Mouse (Mus musculus) stomach, adult 2 months (tissue): ENCODE measurements around the gene Galnt15. TPM values are rescaled to one million over a fixed set of nuclear protein-coding genes. Genes with fewer than 3 reads are reported as not detected.

Experiments
- polyA plus RNA-seq: library from polyadenylated mRNA; depleted of rRNA; stranded (reverse); fragments of >200 nt; gene quantifications from 2 replicates; pipeline ENCODE4 v1.2.3, GENCODE M21; 2012; rRNA removed

The Galnt15 gene
- polyA plus RNA-seq = 1.4 and 2.1 TPM in 2 replicates

GRCm38 (mm10) chr14:32028681-32029091, at the start of gene Galnt15:
TSS of gene Galnt15 (plus strand) at chr14:32028989.

GRCm38 (mm10) chr14:32084761-32085485, 56.1 kb downstream of the Galnt15 start, which contains the start of gene Oxnad1:
TSS of gene Oxnad1 (plus strand) at chr14:32085374.

GRCm38 (mm10) chr14:32085486-32086201, 56.9 kb downstream of the Galnt15 start, which contains the start of gene Dph3:
TSS of gene Dph3 (minus strand) at chr14:32085729.

Other genes with a start within 250 kb of the Galnt15 start
- gene Ankrd28, start 198.3 kb upstream of the Galnt15 start, polyA plus RNA-seq = 0.98 and 2.6 TPM in 2 replicates
- 10.4 and 11.7 TPM in 2 replicates for gene Oxnad1, start 56.4 kb downstream of the Galnt15 start, polyA plus RNA-seq
- 6.7 and 9.1 TPM in 2 replicates for gene Dph3, start 56.7 kb downstream of the Galnt15 start, polyA plus RNA-seq
- not detected in 2 replicates for gene Msmb, start 113.0 kb downstream of the Galnt15 start, polyA plus RNA-seq
- 8.0 and 10.3 TPM in 2 replicates for gene Ncoa4, start 130.9 kb downstream of the Galnt15 start, polyA plus RNA-seq
- 67.3 and 102 TPM in 2 replicates for gene Timm23, start 172.9 kb downstream of the Galnt15 start, polyA plus RNA-seq
- gene Parg, start 173.0 kb downstream of the Galnt15 start, polyA plus RNA-seq = 1.3 and 1.7 TPM in 2 replicates